ENCODE assay signal across 17 mouse cellular contexts in genomic region chr2:173255810-173256551, GRCm38 (mm10). TPM values are rescaled to one million over a fixed set of nuclear protein-coding genes. Genes with fewer than 3 reads are reported as not detected.
DNase-seq lines count a peak whose midpoint lies in the region; ATAC-seq lines count a peak whose summit lies in the region.
"Had no signal": no experiment of that assay in that cellular context is flagged by ENCODE, and none has a peak within 500 bp of the region (broad histone marks: within the 10 kb centered on the region; RNA-seq: fewer than 3 reads in every experiment).

No protein-coding gene starts in this region.

- WGBS in kidney, embryonic 14.5 days = 73% methylated on average over 7 of the region's 7 CpGs
- WGBS in limb, embryonic 12.5 days = 70% methylated on average over 7 of the region's 7 CpGs

- H3K27me3 ChIP-seq in kidney, embryonic 14.5 days (ENCODE audit: control insufficient read depth, insufficient read depth, low read length) = no peaks in the 10 kb centered on the region
- H3K27me3 ChIP-seq in limb, embryonic 12.5 days = peaks cover 6% of the 10 kb centered on the region
- H3K27me3 ChIP-seq: CH12.LX; embryonic facial prominence, embryonic 12.5 days; liver, embryonic 15.5 days; Patski had no signal

- H3K36me3 ChIP-seq in kidney, embryonic 14.5 days (ENCODE audit: control insufficient read depth, insufficient read depth, low read length) = no peaks in the 10 kb centered on the region
- no peaks in the 10 kb centered on the region for H3K36me3 ChIP-seq in limb, embryonic 12.5 days
- H3K36me3 ChIP-seq: embryonic facial prominence, embryonic 12.5 days; liver, embryonic 15.5 days had no signal

- no peak overlapping the region for H3K4me3 ChIP-seq in kidney, embryonic 14.5 days (ENCODE audit: low read length)
- H3K4me3 ChIP-seq in limb, embryonic 12.5 days (replicated peaks) = no peak overlapping the region
- H3K4me3 ChIP-seq: embryonic facial prominence, embryonic 12.5 days; liver, embryonic 15.5 days; megakaryocyte, embryonic 14.5 days had no signal

- peak overlapping the region; percentile 43; the same call in 1 of the 2 replicates for H3K27ac ChIP-seq in kidney, embryonic 14.5 days (ENCODE audit: low read depth, low read length)
- 0 out of 2 replicates have a peak overlapping the region, but pooled peaks have one; percentile 4 for H3K27ac ChIP-seq in limb, embryonic 12.5 days
- H3K27ac ChIP-seq: liver, embryonic 15.5 days had no signal

- DNase-seq in kidney, adult 18-20 months = no peak
- DNase-seq in urinary bladder, postnatal 14 days (ENCODE audit: low spot score) = peak; percentile 48
- no peak for DNase-seq in urinary bladder, postnatal 36 days (ENCODE audit: low spot score in 2 of 2)
- no peak for DNase-seq in frontal cortex, postnatal 36 days (ENCODE audit: low spot score in 2 of 2)
- no peak for DNase-seq in gastrocnemius, adult 8-10 months (ENCODE audit: low spot score in 2 of 2)
- DNase-seq: heart, postnatal 10 days; kidney, adult 2 months; left cerebral cortex, postnatal 4 days had no signal

- H3K4me2 ChIP-seq in kidney, embryonic 14.5 days (replicated peaks; ENCODE audit: low read depth, low read length) = no peak overlapping the region
- no peak overlapping the region for H3K4me2 ChIP-seq in limb, embryonic 12.5 days
- H3K4me2 ChIP-seq: embryonic facial prominence, embryonic 12.5 days; liver, embryonic 15.5 days had no signal

- no peak overlapping the region for H3K9ac ChIP-seq in kidney, embryonic 14.5 days (ENCODE audit: low read depth, low read length)
- no peak overlapping the region for H3K9ac ChIP-seq in limb, embryonic 12.5 days (replicated peaks)
- H3K9ac ChIP-seq: embryonic facial prominence, embryonic 12.5 days; liver, embryonic 15.5 days had no signal

- H3K9me3 ChIP-seq in kidney, embryonic 14.5 days (ENCODE audit: control insufficient read depth, low read length) = no peaks in the 10 kb centered on the region
- H3K9me3 ChIP-seq in limb, embryonic 12.5 days = no peaks in the 10 kb centered on the region
- H3K9me3 ChIP-seq: embryonic facial prominence, embryonic 12.5 days; liver, embryonic 15.5 days; megakaryocyte, embryonic 14.5 days had no signal

- ATAC-seq in kidney, embryonic 14.5 days (ENCODE audit: low FRiP score, low TSS enrichment) = no peak
- ATAC-seq in limb, embryonic 12.5 days (ENCODE audit: insufficient number of reproducible peaks, insufficient read depth, low FRiP score, low TSS enrichment, low read depth) = no peak
- ATAC-seq: Patski had no signal

- peaks cover 78% of the 10 kb centered on the region for H3K4me1 ChIP-seq in kidney, embryonic 14.5 days (ENCODE audit: control insufficient read depth, insufficient read depth, low read length)
- H3K4me1 ChIP-seq in limb, embryonic 12.5 days (replicated peaks) = peaks cover 94% of the 10 kb centered on the region
- H3K4me1 ChIP-seq: liver, embryonic 15.5 days had no signal

RNA-seq across cellular contexts. Expression of gene Pmepa1, which starts 20.4 kb away (rescaled TPM):
- polyA plus RNA-seq in kidney, embryonic 14.5 days (2014; fragmentation: Nextera tagmentation; extraction: Ambion mirVana) = 4.9 and 5.8 TPM in 2 replicates
- polyA plus RNA-seq in limb, embryonic 12.5 days (2016; fragmentation: Nextera tagmentation; extraction: Ambion mirVana) = 3.3 and 4.0 TPM in 2 replicates
- 10 to 100 TPM; 10.8 to 23.7 (median 18.9) TPM for total RNA-seq in gastrocnemius, adult 8-10 months (2022)
- total RNA-seq: neutrophil, adult 5-6 weeks had no signal

RNA-seq across cellular contexts. Expression of gene Zbp1, which starts 37.3 kb away (rescaled TPM):
- polyA plus RNA-seq in kidney, embryonic 14.5 days (2014; fragmentation: Nextera tagmentation; extraction: Ambion mirVana) = 0.26 TPM in 1 of 2 replicates, not detected in the other
- not detected in 2 replicates for polyA plus RNA-seq in limb, embryonic 12.5 days (2016; fragmentation: Nextera tagmentation; extraction: Ambion mirVana)
- under 1 TPM in 1 of 4 experiments, not detected in 3; 0.54 TPM for total RNA-seq in gastrocnemius, adult 8-10 months (2022)
- total RNA-seq: layer of hippocampus, postnatal 10 days had no signal
- polyA plus RNA-seq: embryonic facial prominence, embryonic 12.5 days had no signal
